Mouse (Mus musculus) monocyte, adult 5-6 weeks (primary cell): ENCODE measurements around the gene BC051142. TPM values are rescaled to one million over a fixed set of nuclear protein-coding genes. Genes with fewer than 3 reads are reported as not detected.
"Not testable (repeated sequence)": the region's sequence is repeated elsewhere in the genome, so short reads cannot be mapped to it uniquely, and the experiment has no call there.

Experiments
- ATAC-seq: fragments of 153-309, 156-312 bp; replicated peaks from 2 replicates; pipeline ENCODE4 v1.8.0; 2017; ENCODE audit warnings: mild to moderate bottlenecking; ENCODE audit not compliant: low TSS enrichment, insufficient number of reproducible peaks, severe bottlenecking, poor library complexity, low FRiP score
- total RNA-seq: library from RNA; stranded (forward); fragments of 200-1000, 200-491, 200-594 nt; gene quantifications from 3 replicates; pipeline ENCODE4 v1.2.3, GENCODE M21; 2017

BC051142 gene
- total RNA-seq, 1 experiment from 2014 or later = not detected

DNA sequence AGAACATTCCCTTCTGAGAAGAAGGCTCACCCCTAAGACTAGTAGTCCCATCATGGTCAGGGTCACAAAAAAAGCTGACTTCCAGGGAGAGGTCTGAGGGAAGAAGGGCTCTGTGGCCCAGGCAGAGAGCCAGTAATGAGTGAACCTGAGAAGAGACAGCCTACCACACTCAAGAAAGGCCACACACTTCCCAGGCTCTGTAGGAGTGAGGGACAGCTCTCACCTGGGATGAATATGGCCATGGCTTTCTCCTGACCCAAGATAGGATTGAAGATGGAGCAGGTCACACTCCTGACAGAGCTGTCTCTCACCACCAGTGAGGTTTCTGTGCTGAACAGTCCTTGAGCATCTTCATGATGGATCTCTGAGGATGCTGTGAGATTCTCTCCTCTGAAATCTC, 94.2 kb downstream of the BC051142 start:
- no peak for ATAC-seq

DNA sequence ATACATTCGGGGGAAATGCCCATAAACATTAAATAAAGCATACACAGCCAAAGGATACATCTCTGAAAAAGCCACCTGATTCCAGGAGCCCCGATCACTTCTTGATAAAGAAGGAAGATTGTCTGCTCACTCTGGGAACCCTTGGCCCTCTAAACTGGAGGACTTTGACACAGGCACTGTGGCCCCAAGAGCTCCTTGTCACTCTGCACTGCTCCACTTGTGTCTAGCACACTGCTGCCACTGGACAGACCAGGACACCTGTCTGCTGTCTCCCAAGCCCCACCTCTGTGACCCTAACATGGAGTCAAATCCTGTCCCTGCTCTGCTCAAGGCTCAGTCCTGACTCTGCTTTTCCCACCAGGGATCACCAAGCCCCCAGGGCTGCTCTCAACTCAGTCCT, 96.5 kb downstream of the BC051142 start:
- ATAC-seq = not testable (repeated sequence)

DNA sequence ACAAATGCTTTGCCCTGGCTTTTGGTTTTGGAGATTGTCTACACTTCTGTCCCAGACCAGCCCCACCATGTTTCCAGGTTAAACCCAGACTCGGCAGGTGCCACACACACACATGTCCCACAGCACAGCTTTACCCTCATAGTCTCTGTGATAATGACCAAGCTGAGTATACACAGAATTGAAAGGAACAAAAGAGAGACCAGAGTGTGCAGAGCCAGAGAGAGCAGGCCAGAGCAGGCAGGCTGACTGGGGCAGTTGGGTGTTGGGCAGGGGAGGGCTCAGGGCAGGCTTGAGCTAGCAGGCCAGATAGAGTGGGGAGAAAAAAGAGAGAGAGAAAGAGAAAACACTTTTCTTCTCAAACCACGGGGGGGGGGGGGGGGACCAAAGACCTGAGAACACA, 97.9 kb downstream of the BC051142 start:
- ATAC-seq = no peak

DNA sequence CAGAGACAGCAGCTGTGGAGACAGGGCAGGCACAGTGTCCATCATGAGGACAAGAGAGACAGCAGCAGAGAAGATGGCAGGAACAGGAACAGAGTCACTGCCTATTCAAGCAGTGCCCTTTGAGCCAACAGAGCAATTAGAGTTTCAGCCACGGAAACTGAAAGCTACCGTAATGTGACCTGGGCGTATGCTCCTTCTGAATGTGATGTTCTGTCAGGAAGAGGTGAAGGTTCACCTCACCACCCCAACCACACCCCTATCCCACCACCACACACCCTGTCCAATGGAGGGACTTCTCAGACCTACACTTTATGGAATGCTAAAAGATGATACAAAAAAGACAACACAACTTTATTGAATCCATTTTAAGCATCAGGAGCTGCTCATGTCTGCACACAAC, 98.7 kb downstream of the BC051142 start:
- not testable (repeated sequence) for ATAC-seq

DNA sequence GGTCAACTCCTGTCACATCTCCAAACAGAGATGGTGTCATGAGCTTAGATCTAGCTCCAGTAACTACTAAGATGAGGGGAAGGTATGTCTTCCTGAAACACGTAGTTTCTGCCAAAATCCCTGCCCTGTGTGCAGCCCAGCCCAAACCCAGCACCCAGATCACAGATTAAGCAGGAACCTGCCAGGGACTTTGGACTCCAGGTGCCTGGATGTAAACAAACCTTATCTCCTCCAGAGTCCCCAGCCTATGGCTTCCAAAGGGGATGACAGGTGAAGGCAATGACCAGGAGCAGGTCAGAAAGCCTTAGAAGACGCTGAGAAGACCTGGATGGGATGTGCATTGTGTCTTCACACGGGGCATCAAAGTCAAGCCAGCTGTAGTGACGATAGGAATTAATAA, 99.1 kb downstream of the BC051142 start:
- not testable (repeated sequence) for ATAC-seq

DNA sequence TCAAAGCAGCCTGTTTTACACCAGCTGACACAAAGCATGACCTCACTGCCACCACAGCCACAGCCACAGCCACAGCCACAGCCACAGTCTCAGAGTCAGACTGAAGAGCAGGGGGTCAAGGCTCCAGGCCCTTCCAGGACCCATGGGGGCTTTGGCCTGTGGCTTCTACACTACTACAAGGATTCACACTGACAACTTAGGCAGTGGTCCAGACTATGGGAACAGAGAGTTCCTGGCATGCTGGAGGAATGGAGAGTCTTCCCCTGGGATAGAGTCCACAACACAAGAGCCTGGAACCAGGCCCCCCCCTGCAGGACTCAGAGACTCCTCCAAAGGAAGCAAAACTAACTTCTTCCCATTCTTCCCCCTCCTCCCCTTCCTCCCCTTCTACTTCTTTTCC, 109.0 kb downstream of the BC051142 start:
- no peak for ATAC-seq

Other genes starting within 250 kb of the BC051142 start
- 48.2 to 62.0 TPM (median 61.5 TPM) in 3 replicates for gene H2-DMb1, start 245.7 kb upstream of the BC051142 start, total RNA-seq
- 145 to 195 TPM (median 175 TPM) in 3 replicates for gene Tap1, start 211.3 kb upstream of the BC051142 start, total RNA-seq
- gene Psmb9, start 211.1 kb upstream of the BC051142 start, total RNA-seq = 119 to 198 TPM (median 134 TPM) in 3 replicates
- gene Psmb8, start 201.1 kb upstream of the BC051142 start, total RNA-seq = 387 to 472 TPM (median 466 TPM) in 3 replicates
- gene Tap2, start 195.3 kb upstream of the BC051142 start, total RNA-seq = 87.6 to 119 TPM (median 96.6 TPM) in 3 replicates
- 59.1 to 84.6 TPM (median 63.2 TPM) in 3 replicates for gene H2-Ob, start 159.9 kb upstream of the BC051142 start, total RNA-seq
- 588 to 931 TPM (median 911 TPM) in 3 replicates for gene H2-Ab1, start 141.1 kb upstream of the BC051142 start, total RNA-seq
- 387 to 602 TPM (median 587 TPM) in 3 replicates for gene H2-Aa, start 111.0 kb upstream of the BC051142 start, total RNA-seq
- 415 to 638 TPM (median 573 TPM) in 3 replicates for gene H2-Eb1, start 93.0 kb upstream of the BC051142 start, total RNA-seq
- gene H2-Eb2, start 73.2 kb upstream of the BC051142 start, total RNA-seq = 4.9 to 11.5 TPM (median 8.6 TPM) in 3 replicates
- gene Btnl2, start 44.0 kb upstream of the BC051142 start, total RNA-seq = 0.76 TPM in 1 of 3 replicates, not detected in the others
- gene Btnl1, start 21.7 kb upstream of the BC051142 start, total RNA-seq = 0.19 TPM in 1 of 3 replicates, not detected in the others
- not detected in 3 replicates for gene Btnl4, start 78.5 kb downstream of the BC051142 start, total RNA-seq
- not detected in 3 replicates for gene Btnl6, start 118.5 kb downstream of the BC051142 start, total RNA-seq
- 0.29 to 0.48 TPM in 2 of 3 replicates, not detected in the other for gene Notch4, start 165.4 kb downstream of the BC051142 start, total RNA-seq
- gene Gpsm3, start 191.0 kb downstream of the BC051142 start, total RNA-seq = 64.4 to 104 TPM (median 95.5 TPM) in 3 replicates
- 26.8 to 34.9 TPM (median 30.9 TPM) in 3 replicates for gene Pbx2, start 192.4 kb downstream of the BC051142 start, total RNA-seq
- 3.7 to 7.3 TPM (median 5.1 TPM) in 3 replicates for gene Ager, start 199.0 kb downstream of the BC051142 start, total RNA-seq
- 8.6 to 21.8 TPM (median 14.6 TPM) in 3 replicates for gene Rnf5, start 204.9 kb downstream of the BC051142 start, total RNA-seq
- gene Agpat1, start 205.4 kb downstream of the BC051142 start, total RNA-seq = 14.3 to 26.9 TPM (median 16.4 TPM) in 3 replicates
- gene Egfl8, start 217.2 kb downstream of the BC051142 start, total RNA-seq = 2.3 to 3.3 TPM (median 3.0 TPM) in 3 replicates
- gene Ppt2, start 229.7 kb downstream of the BC051142 start, total RNA-seq = 30.4 to 67.0 TPM (median 38.4 TPM) in 3 replicates
- 0.29 to 1.9 TPM (median 0.75 TPM) in 3 replicates for gene Prrt1, start 230.7 kb downstream of the BC051142 start, total RNA-seq
- gene Fkbpl, start 245.9 kb downstream of the BC051142 start, total RNA-seq = 5.6 to 15.1 TPM (median 6.4 TPM) in 3 replicates
- 17.4 to 26.0 TPM (median 23.4 TPM) in 3 replicates for gene Atf6b, start 248.3 kb downstream of the BC051142 start, total RNA-seq